Mouse (Mus musculus) heart, embryonic 12.5 days (tissue): ENCODE data around the gene Sobp. TPM values are rescaled to one million over a fixed set of nuclear protein-coding genes. Genes with fewer than 3 reads are reported as not detected.

Experiments used
- ATAC-seq: fragments of 200-750 bp; cut with Nextera tagmentation; 2 replicates; pipeline ENCODE4 v1.8.0; 2017; ENCODE audit warnings: moderate TSS enrichment, moderate library complexity; ENCODE audit not compliant: insufficient number of reproducible peaks, low FRiP score
- H3K27ac ChIP-seq: fragments of 300-500 bp; sonication (generic); 2 replicates; pipeline ENCODE4 v1.5.1; 2016; ENCODE audit warnings: mild to moderate bottlenecking, moderate library complexity; ENCODE audit not compliant: poor library complexity, severe bottlenecking
- H3K27me3 ChIP-seq: fragments of 300-500 bp; sonication (generic); replicated peaks from 2 replicates; pipeline ENCODE4 v1.6.1; 2016; ENCODE audit warnings: mild to moderate bottlenecking, moderate library complexity
- H3K36me3 ChIP-seq: fragments of 300-500 bp; sonication (generic); 2 replicates; pipeline ENCODE4 v1.6.1; 2016; ENCODE audit warnings: mild to moderate bottlenecking, moderate library complexity
- H3K4me1 ChIP-seq: fragments of 300-500 bp; sonication (generic); replicated peaks from 2 replicates; pipeline ENCODE4 v1.6.1; 2016; ENCODE audit warnings: mild to moderate bottlenecking
- H3K4me2 ChIP-seq: fragments of 300-500 bp; sonication (generic); 2 replicates; pipeline ENCODE4 v1.6.1; 2016; ENCODE audit warnings: mild to moderate bottlenecking, moderate library complexity
- H3K4me3 ChIP-seq: fragments of 300-500 bp; sonication (generic); 2 replicates; pipeline ENCODE4 v1.5.1; 2016; ENCODE audit warnings: mild to moderate bottlenecking
- H3K9ac ChIP-seq: fragments of 300-500 bp; sonication (generic); 2 replicates; pipeline ENCODE4 v1.6.1; 2016; ENCODE audit warnings: mild to moderate bottlenecking, moderate library complexity
- H3K9me3 ChIP-seq: fragments of 300-500 bp; sonication (generic); replicated peaks from 2 replicates; pipeline ENCODE4 v1.6.1; 2016; ENCODE audit warnings: mild to moderate bottlenecking, moderate library complexity
- WGBS: fragments of 180-500 bp; shearing (Covaris S2); methylation state at CpG from one replicate; pipeline ENCODE4 v1.1.7; 2016; 5-methylcytosine and 5-hydroxymethylcytosine counted together
- polyA plus RNA-seq: library from polyadenylated mRNA; unstranded; fragments of >200 nt; fragmentation: Nextera tagmentation; extraction: Ambion mirVana; gene quantifications from 2 replicates; pipeline ENCODE4 v1.2.1, GENCODE M21; 2016

Gene Sobp
- polyA plus RNA-seq, 1 experiment from 2014 or later, result 3.1 TPM

DNA sequence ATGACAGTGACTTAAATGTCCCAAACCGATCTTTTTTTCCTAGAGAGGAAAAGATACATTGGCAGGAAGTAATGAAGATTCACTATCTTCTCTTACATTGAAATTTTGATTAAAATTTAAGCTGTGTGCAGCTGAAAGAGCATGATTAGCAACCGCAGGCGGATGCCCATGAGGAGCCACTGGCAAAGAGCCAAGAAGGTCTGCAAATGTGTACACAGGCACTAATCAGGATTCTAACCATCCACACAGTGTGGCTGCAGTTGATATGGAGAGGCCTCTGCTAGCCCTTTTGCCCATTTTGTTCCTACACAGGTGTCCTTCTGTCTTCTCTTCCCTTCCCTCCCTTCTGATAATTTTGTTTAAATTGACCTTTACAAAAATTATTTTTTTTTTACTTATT, 84.3 kb downstream of the Sobp start:
- Histone ChIP-seq H3K36me3 (peaks cover 10% of the 10 kb centered on the region), H3K4me2 (no peak overlapping the region)

DNA sequence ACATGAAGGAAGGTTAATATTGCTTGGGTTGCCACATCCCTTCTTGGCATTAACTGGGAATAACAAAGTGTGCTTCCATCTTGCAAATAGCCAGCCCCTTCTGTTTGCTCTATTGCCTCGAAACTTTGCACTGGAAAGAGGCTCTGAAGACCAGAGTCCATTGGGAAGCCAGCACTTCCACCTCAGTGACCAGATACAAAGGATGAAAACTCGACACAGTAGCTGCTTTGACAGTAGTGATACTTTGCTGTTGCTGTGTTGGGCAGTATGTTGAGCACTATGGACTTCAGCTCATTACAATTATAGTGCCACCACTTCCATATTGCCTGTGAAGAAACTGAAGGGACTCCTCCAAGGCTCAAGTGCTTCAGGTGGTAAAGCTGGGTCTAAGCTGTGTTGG, 86.9 kb downstream of the Sobp start:
- H3K4me2 ChIP-seq, result no peak overlapping the region
- 0 out of 2 replicates have a peak, but pooled peaks cover 3% of the 10 kb centered on the region for H3K9me3 ChIP-seq
- peaks cover 10% of the 10 kb centered on the region for H3K36me3 ChIP-seq
- no peak for ATAC-seq
- no peak overlapping the region for H3K27ac ChIP-seq
- no peaks in the 10 kb centered on the region for H3K27me3 ChIP-seq
- H3K4me1 ChIP-seq, result 0 out of 2 replicates have a peak, but pooled peaks cover 2% of the 10 kb centered on the region
- no peak overlapping the region for H3K4me3 ChIP-seq
- 69% methylated on average over 2 of the region's 2 CpGs for WGBS
- H3K9ac ChIP-seq, result no peak overlapping the region

More for the DNA sequence above, 84.3 kb downstream of the Sobp start:
- Histone ChIP-seq H3K4me3 (no peak overlapping the region), H3K27ac (no peak overlapping the region), H3K9ac (no peak overlapping the region), H3K9me3 (0 out of 2 replicates have a peak, but pooled peaks cover 3% of the 10 kb centered on the region), H3K4me1 (peaks cover 7% of the 10 kb centered on the region; the same call in 1 of the 2 replicates), H3K27me3 (no peaks in the 10 kb centered on the region)
- ATAC-seq, result no peak
- 58% methylated on average over 3 of the region's 3 CpGs for WGBS

DNA sequence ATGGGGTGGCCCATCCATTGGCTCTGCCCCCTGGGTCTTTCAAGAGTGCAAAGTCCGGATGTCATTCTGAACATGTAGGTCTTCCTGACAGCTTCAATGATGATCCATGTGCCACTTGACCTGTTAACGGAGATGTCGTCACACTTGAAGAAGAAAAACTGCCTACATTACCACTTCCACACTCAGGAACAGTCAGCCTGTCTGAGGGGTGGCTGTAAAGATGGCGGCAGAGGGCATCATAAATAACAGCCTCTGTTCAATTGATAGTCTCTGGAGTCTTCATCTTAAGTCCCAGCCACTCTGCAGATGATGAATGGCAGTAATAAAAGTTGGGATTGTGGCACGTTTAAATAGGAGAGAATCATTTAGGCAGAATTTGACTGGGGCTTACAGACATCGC, 87.4 kb downstream of the Sobp start:
- Histone ChIP-seq H3K27me3 (no peaks in the 10 kb centered on the region), H3K4me2 (no peak overlapping the region), H3K9ac (no peak overlapping the region), H3K27ac (no peak overlapping the region), H3K9me3 (0 out of 2 replicates have a peak, but pooled peaks cover 3% of the 10 kb centered on the region), H3K36me3 (peaks cover 10% of the 10 kb centered on the region), H3K4me3 (no peak overlapping the region), H3K4me1 (0 out of 2 replicates have a peak, but pooled peaks cover 2% of the 10 kb centered on the region)
- 78% methylated on average over 6 of the region's 6 CpGs for WGBS
- ATAC-seq, result no peak

DNA sequence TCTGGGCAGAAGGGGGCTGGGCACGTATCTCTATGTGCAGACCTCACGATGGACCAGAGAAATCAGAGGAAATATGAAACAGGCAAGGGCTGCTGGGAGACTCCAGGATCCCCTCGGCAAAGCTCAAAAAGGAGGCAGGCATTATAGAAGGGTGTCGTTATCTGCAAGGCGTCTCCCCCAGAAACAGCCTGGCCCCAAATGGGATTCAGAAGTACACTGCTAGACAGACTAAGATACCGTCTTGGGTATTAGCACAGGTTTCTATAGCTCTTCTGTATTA, 90.3 kb downstream of the Sobp start:
- H3K27me3 ChIP-seq, result no peaks in the 10 kb centered on the region
- no peak for ATAC-seq
- peaks cover 6% of the 10 kb centered on the region for H3K4me1 ChIP-seq
- H3K4me3 ChIP-seq, result no peak overlapping the region
- no peak overlapping the region for H3K27ac ChIP-seq
- 61% methylated on average over 6 of the region's 6 CpGs for WGBS
- H3K36me3 ChIP-seq, result peaks cover 10% of the 10 kb centered on the region
- 0 out of 2 replicates have a peak, but pooled peaks cover 3% of the 10 kb centered on the region for H3K9me3 ChIP-seq
- H3K4me2 ChIP-seq, result no peak overlapping the region
- no peak overlapping the region for H3K9ac ChIP-seq

DNA sequence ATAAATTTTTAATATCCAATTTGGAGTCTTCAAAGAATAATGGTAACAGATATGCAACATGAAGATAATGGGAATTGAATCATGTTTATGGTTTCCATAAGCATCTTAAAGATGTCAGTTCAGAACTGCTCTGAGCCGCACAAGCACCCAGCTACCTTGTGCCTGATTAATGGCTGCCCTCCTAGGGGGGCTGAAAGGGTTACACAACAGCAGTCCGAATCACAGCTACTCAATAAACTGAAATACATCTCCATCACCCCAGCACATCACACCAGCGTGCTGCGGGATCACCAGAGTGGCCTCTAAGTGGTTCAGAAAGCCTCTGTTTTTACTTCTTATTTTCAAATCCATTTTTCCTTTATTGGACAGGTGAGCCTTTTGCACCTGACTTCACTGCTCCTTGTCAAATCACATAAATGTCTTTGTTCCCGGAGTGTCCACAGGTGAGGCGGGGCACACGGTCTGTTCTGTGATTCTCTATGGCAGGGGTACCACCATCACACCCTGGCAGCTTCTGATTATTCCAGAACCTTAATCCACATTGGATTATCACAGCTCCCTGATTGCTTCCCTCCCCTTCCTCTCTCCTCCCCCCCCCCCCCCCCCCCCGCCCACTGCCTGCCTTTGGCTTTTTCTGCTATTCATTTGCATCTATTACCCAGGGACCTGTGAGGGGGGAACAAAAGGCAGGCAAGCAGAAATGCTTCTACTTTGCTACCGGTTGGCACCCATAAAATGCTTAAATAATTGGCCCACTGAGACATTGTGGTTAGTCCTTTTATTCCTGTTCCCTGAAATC, 90.8 kb downstream of the Sobp start:
- WGBS, result 77% methylated on average over 8 of the region's 9 CpGs
- no peak for ATAC-seq

DNA sequence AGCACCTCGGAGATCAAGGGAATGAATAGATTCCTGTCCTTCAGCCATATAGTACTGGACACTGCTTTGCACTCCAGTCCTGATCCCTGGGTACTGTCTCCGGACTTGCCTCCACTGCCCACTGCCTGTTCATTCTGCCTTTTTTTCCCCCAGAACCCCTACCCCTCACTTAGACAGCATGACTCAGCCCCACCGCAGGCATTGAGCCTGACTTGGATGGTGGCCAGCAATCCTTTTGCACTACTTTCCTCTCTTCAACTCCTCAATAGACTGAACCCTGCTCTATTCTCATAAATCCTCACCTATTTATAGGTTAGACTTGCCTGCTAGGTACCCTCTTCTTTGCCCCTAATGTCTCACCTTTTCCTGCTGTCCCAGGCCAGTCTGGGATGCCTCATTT, 93.0 kb downstream of the Sobp start:
- 64% methylated on average over 3 of the region's 3 CpGs for WGBS

More for the DNA sequence above, 90.8 kb downstream of the Sobp start:
- Histone ChIP-seq H3K27me3 (no peaks in the 10 kb centered on the region), H3K9me3 (no peaks in the 10 kb centered on the region), H3K4me1 (peaks cover 6% of the 10 kb centered on the region), H3K27ac (no peak overlapping the region), H3K4me3 (no peak overlapping the region), H3K9ac (no peak overlapping the region), H3K4me2 (no peak overlapping the region), H3K36me3 (peaks cover 5% of the 10 kb centered on the region)

DNA sequence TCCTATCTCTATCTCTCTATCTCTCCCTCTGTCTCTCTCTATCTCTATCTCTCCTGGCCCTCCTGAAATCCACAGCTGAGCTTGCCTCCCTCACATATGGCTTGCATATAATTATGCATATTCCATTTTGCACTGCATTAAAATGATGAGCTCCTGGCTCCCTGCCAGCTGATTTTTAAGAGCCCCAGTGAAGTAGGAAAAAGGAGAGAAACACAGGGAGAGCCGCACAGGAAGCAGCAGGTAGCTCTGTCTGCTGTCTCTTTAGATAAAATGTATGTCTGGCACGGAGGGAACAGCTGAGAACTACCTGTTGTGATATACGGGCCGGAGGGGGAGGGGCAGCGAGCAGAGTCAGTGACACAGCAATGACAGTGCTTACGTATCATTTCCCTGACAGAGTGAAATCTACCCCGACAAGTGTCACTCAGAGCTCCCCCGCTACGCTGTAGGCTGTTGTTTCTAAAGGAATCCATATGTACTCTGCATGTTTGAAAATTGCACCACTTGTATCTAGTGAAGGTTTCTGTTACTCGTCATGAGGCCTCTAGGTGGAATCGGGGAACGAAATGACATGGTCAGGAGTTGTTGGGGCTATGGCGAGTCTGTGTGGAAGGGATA, 98.7 kb downstream of the Sobp start:
- Histone ChIP-seq H3K4me1 (peaks cover 24% of the 10 kb centered on the region), H3K9me3 (no peaks in the 10 kb centered on the region), H3K36me3 (no peaks in the 10 kb centered on the region), H3K4me3 (no peak overlapping the region), H3K4me2 (0 out of 2 replicates have a peak overlapping the region, but pooled peaks have one; percentile 2), H3K27me3 (no peaks in the 10 kb centered on the region), H3K9ac (no peak overlapping the region), H3K27ac (no peak overlapping the region)
- ATAC-seq, result no peak
- 63% methylated on average over 13 of the region's 13 CpGs for WGBS

More for the DNA sequence above, 93.0 kb downstream of the Sobp start:
- Histone ChIP-seq H3K4me2 (no peak overlapping the region), H3K27me3 (no peaks in the 10 kb centered on the region), H3K36me3 (no peaks in the 10 kb centered on the region), H3K9me3 (no peaks in the 10 kb centered on the region), H3K9ac (no peak overlapping the region), H3K27ac (no peak overlapping the region), H3K4me1 (peaks cover 6% of the 10 kb centered on the region), H3K4me3 (no peak overlapping the region)
- ATAC-seq, result no peak

DNA sequence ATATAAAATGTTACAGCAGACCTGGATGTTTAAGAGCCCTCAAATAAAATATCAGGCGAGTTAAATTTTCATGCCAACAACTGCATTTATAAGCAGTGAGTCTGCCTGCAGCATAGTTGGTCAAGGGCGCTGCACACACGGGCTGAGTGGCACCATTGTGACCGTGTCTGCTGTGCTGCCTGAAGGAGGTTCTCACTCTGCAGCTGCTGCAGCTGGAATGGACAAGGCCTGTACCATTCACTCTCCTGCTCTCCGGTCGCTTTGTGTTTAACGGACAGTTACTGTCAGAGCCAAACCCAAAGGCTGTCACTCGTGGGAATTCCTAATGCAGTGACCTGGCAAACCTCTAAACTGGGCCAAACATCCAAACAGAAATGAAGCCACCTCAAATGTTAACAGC, 101.0 kb downstream of the Sobp start:
- Histone ChIP-seq H3K36me3 (0 out of 2 replicates have a peak, but pooled peaks cover 3% of the 10 kb centered on the region), H3K4me3 (no peak overlapping the region), H3K9me3 (no peaks in the 10 kb centered on the region), H3K27me3 (no peaks in the 10 kb centered on the region), H3K27ac (no peak overlapping the region), H3K4me2 (no peak overlapping the region), H3K9ac (no peak overlapping the region), H3K4me1 (peaks cover 31% of the 10 kb centered on the region)
- no peak for ATAC-seq
- 66% methylated on average over 8 of the region's 8 CpGs for WGBS

DNA sequence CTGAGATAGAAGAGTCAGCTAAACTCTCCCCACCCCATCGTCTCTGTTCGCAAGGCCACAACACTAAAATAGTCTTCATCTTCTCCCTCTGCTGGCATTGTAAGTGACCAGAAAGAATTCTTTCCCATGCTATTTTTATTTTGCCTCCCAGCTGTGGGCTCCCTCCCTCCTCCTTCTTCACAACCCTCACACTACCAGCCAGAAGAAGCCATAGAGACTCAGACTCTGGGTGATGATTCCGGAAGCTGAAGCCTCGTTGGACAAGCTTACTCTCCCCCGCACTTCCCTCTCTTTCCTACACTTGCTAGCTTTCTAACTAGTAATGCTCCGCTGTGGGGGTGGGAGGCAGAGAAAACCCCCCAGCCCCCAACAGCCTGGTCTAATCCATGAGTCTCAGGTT, 103.4 kb downstream of the Sobp start:
- peaks cover 27% of the 10 kb centered on the region for H3K4me1 ChIP-seq
- 0 out of 2 replicates have a peak, but pooled peaks cover 3% of the 10 kb centered on the region for H3K36me3 ChIP-seq
- WGBS, result 58% methylated on average over 6 of the region's 6 CpGs
- H3K4me3 ChIP-seq, result no peak overlapping the region
- ATAC-seq, result no peak
- H3K27me3 ChIP-seq, result no peaks in the 10 kb centered on the region
- 0 out of 2 replicates have a peak overlapping the region, but pooled peaks have one; percentile 24 for H3K27ac ChIP-seq
- H3K9me3 ChIP-seq, result no peaks in the 10 kb centered on the region
- no peak overlapping the region for H3K9ac ChIP-seq
- H3K4me2 ChIP-seq, result 0 out of 2 replicates have a peak overlapping the region, but pooled peaks have one; percentile 16

DNA sequence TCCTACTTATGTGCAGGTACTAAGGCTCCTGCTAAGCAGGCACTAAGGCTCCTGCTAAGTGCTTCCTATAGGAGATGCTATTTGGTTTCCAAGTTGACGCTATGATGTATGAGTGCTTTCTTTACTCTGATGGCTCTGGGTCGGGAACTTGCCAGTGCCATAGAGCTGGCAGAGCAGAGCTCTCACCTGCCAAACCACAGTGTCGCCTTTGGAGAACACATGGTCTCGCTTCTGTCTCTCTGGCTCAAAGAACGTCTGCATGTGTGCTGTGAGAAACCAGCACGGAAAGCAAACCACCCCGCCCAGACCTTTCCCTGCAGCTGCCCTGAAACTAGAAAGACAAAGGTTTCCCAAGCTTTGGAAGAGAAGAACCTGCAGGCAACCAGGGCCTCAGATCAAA, 109.0 kb downstream of the Sobp start:
- Histone ChIP-seq H3K4me2 (no peak overlapping the region), H3K9ac (no peak overlapping the region), H3K4me1 (peaks cover 4% of the 10 kb centered on the region), H3K36me3 (0 out of 2 replicates have a peak, but pooled peaks cover 3% of the 10 kb centered on the region), H3K27me3 (no peaks in the 10 kb centered on the region), H3K27ac (no peak overlapping the region), H3K4me3 (no peak overlapping the region), H3K9me3 (no peaks in the 10 kb centered on the region)
- WGBS, result 81% methylated on average over 7 of the region's 7 CpGs
- no peak for ATAC-seq

DNA sequence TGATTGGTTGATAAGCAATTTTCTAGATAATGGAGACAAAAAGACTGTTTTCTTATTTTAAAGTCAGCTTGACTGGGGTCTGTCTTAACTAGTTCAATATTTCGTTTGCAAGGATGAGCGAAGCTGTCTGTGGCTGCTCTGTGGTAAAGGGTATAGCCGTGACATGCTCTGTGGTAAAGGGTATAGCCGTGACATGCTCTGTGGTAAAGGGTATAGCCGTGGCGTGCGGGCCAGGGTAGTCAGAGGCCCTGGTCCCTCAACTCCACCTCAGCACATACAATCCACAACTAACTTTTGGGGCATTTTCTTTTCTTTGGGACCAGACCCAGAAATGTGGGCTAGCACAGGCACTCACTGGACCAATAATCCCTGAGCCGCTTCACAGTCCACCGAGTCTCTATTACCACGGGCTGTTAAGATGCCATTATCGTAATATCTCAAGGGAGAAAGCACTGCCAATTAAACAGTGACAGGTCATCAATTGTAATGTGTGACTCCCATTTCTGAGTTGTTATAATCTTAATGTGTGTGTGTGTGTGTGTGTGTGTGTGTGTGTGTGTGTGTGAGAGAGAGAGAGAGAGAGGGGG, 112.7 kb downstream of the Sobp start:
- no peak overlapping the region for H3K9ac ChIP-seq

More for the DNA sequence above, 112.7 kb downstream of the Sobp start:
- Histone ChIP-seq H3K27ac (no peak overlapping the region), H3K4me2 (no peak overlapping the region), H3K36me3 (no peaks in the 10 kb centered on the region), H3K9me3 (no peaks in the 10 kb centered on the region), H3K4me3 (no peak overlapping the region), H3K4me1 (peaks cover 4% of the 10 kb centered on the region; the same call in 1 of the 2 replicates), H3K27me3 (no peaks in the 10 kb centered on the region)
- no peak for ATAC-seq
- 89% methylated on average over 11 of the region's 11 CpGs for WGBS
